Mouse (Mus musculus): ENCODE measurements at regions not wholly inside any gene's neighbourhood (a gene's known extent, or its start where the extent isn't known, plus 50 kb on each side); places are given as distances from the start of the nearest gene placed in this dataset.
"Not testable (repeated sequence)": the region's sequence is repeated elsewhere in the genome, so short reads cannot be mapped to it uniquely, and the experiment has no call there.

GRCm38 (mm10) chr10:10270297-10270696, 201.8 kb downstream of the Adgb start:
- no peak for DNase-seq

- DNase-seq, result no peak
Measured at GRCm38 (mm10) chr10:10252540-10253318, 219.4 kb downstream of the Adgb start.

GRCm38 (mm10) chr10:10252136-10252535, 220.0 kb downstream of the Adgb start:
- no peak for DNase-seq

GRCm38 (mm10) chr10:10234894-10235523, 237.1 kb downstream of the Adgb start:
- DNase-seq, result no peak

- DNase-seq, result no peak
Measured at GRCm38 (mm10) chr10:10224582-10225144, 247.5 kb downstream of the Adgb start.

- no peak for DNase-seq
Measured at GRCm38 (mm10) chr10:10219726-10220125, 252.4 kb downstream of the Adgb start.

- DNase-seq, result no peak
Measured at GRCm38 (mm10) chr10:10216892-10217291, 255.2 kb downstream of the Adgb start.

- no peak for DNase-seq
Measured at GRCm38 (mm10) chr10:10215376-10215775, 256.8 kb downstream of the Adgb start.

- no peak for DNase-seq
Measured at GRCm38 (mm10) chr10:10208354-10208753, 263.8 kb downstream of the Adgb start.

GRCm38 (mm10) chr10:10205805-10206520, 266.2 kb downstream of the Adgb start:
- DNase-seq, result no peak

- no peak for DNase-seq
Measured at GRCm38 (mm10) chr10:10203982-10204381, 268.1 kb downstream of the Adgb start.

- no peak for DNase-seq
Measured at GRCm38 (mm10) chr10:10190308-10190707, 281.8 kb downstream of the Adgb start.

- no peak for DNase-seq
Measured at GRCm38 (mm10) chr10:10188113-10188512, 284.0 kb downstream of the Adgb start.

GRCm38 (mm10) chr10:10186721-10187120, 285.4 kb downstream of the Adgb start:
- DNase-seq, result peak; percentile 33

GRCm38 (mm10) chr10:10185298-10185883, 284.5 kb upstream of the Stxbp5 start:
- DNase-seq, result peak; percentile 18

GRCm38 (mm10) chr10:10184386-10184785, 283.5 kb upstream of the Stxbp5 start:
- peak; percentile 57 for DNase-seq

GRCm38 (mm10) chr10:10177037-10177436, 276.2 kb upstream of the Stxbp5 start:
- not testable (repeated sequence) for DNase-seq
